In the genomic region with DNA sequence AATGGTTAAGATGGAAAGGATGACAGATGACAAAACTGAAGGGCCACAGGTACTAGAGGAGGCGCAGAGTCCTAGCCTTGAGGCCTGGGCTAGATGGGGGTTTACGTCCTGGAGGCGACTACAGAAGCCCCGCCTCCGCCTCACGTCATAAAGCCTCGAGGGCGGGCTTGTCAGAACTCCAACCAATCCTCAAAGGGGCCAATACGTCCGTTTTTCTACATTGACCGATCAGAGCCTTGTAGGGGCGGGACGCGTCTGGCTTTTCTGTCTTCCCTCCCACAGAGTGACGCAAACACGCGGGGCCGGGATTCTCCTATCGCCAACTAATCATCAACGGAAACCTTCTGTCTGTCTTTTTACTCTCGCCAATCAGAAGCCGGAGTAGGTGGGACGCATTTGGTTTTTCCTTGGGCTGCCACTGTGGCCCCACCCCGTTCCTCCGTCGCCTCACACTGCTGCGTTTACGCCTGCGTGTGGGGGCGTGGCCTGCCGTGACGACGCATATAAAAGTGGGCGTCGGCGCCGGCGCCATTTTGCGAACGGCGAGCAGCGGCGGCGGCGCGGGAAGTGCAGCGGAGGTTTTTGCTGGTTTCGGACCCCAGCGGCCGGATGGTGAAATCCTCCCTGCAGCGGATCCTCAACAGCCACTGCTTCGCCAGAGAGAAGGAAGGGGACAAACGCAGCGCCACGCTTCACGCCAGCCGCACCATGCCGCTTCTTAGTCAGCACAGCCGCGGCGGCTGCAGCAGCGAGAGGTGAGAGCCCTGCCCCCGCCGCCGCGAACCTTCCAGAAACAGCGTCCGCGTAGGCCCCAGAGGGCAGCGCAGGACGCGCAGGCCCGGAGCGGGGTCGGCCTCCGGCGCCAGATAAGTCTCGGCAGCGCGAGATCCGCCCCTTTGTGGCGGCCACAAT, we compare ENCODE assay signal across 8 mouse cellular contexts. TPM values are rescaled to one million over a fixed set of nuclear protein-coding genes. Genes with fewer than 3 reads are reported as not detected.
DNase-seq lines count a peak whose midpoint lies in the region; ATAC-seq lines count a peak whose summit lies in the region.

A gene (plus strand): TSS at position 506 of the 912 bp plus-strand sequence.

- peaks cover 17% of the 10 kb centered on the region for H3K4me1 ChIP-seq in lung, embryonic 16.5 days (replicated peaks; ENCODE audit: control insufficient read depth, insufficient read depth, low read length)

- no peaks in the 10 kb centered on the region for H3K9me3 ChIP-seq in lung, embryonic 16.5 days (ENCODE audit: control insufficient read depth, low read length)

- peak; percentile 99 for DNase-seq in MEL-GATA-1-ER (ENCODE audit: extremely low read depth, low read depth)
- DNase-seq in cerebellum, adult 8-10 months, result peak; percentile 99
- DNase-seq in forelimb bud, embryonic 11.5 days (ENCODE audit: low read depth, low spot score), result peak; percentile 100
- peak; percentile 99 for DNase-seq in layer of hippocampus, adult 9-10 months (ENCODE audit: low spot score)
- DNase-seq in ovary, postnatal 10 days (ENCODE audit: low spot score), result peak; percentile 92
- peak; percentile 98 to 99 for DNase-seq in thymus, postnatal 10 days (ENCODE audit: low spot score in 2 of 2)

- peak within 1 kb of the TSS; percentile 96 for H3K4me2 ChIP-seq in lung, embryonic 16.5 days (ENCODE audit: low read depth, low read length)

- peak within 1 kb of the TSS; percentile 89 for H3K27ac ChIP-seq in lung, embryonic 16.5 days (ENCODE audit: low read length)

- H3K4me3 ChIP-seq in lung, embryonic 16.5 days (ENCODE audit: low read length), result peak within 1 kb of the TSS; percentile 73

- peak within 1 kb of the TSS; percentile 91 for H3K9ac ChIP-seq in lung, embryonic 16.5 days (ENCODE audit: low read length)

- peak; percentile 87 to 88 for ATAC-seq in hematopoietic stem cell, adult 5-6 weeks (replicated peaks in 1 of 2; ENCODE audit: insufficient read depth in 1 of 2, low FRiP score in 2 of 2, low TSS enrichment in 1 of 2, low read depth in 1 of 2, poor library complexity in 2 of 2, severe bottlenecking in 2 of 2)
- ATAC-seq in lung, embryonic 16.5 days (ENCODE audit: low read depth), result peak; percentile 98

- WGBS in lung, embryonic 16.5 days, result under 1% methylated on average over 71 of the region's 82 CpGs

- H3K36me3 ChIP-seq in lung, embryonic 16.5 days (ENCODE audit: control insufficient read depth, insufficient read depth, low read length), result peaks cover 7% of the 10 kb centered on the region

- H3K27me3 ChIP-seq in lung, embryonic 16.5 days (ENCODE audit: control insufficient read depth, insufficient read depth, low read depth, low read length), result no peaks in the 10 kb centered on the region

RNA-seq across cellular contexts. Expression of the gene that starts here (rescaled TPM):
- total RNA-seq in hematopoietic stem cell, adult 5-6 weeks (2017), result 154 and 289 TPM in 2 replicates
- 1,799 and 1,972 TPM in 2 replicates for polyA plus RNA-seq in lung, embryonic 16.5 days (2015; fragmentation: Nextera tagmentation; extraction: Ambion mirVana)

Comparison
In these comparisons a context has a peak if more than half of its experiments do, and no peak if none do; other contexts are left out.
1. Peak in every context shown above with its lines: DNase-seq, ATAC-seq, H3K4me3 ChIP-seq and H3K27ac ChIP-seq.